Mouse (Mus musculus) intestine, postnatal 0 days (tissue): ENCODE measurements around the gene Aven. TPM values are rescaled to one million over a fixed set of nuclear protein-coding genes. Genes with fewer than 3 reads are reported as not detected.

ENCODE experiments used
- ATAC-seq: fragments of 200-750 bp; cut with Nextera tagmentation; 2 replicates; pipeline ENCODE4 v1.8.0; 2017; ENCODE audit warnings: mild to moderate bottlenecking, moderate TSS enrichment, moderate library complexity
- H3K27ac ChIP-seq: fragments of 300-500 bp; sonication (generic); 2 replicates; pipeline ENCODE4 v1.5.1; 2014; ENCODE audit warnings: mild to moderate bottlenecking, low read depth, low read length, moderate library complexity
- H3K27me3 ChIP-seq: fragments of 300-500 bp; sonication (generic); replicated peaks from 2 replicates; pipeline ENCODE4 v1.6.1; 2014; ENCODE audit warnings: low read length, mixed read lengths; ENCODE audit not compliant: control insufficient read depth, insufficient read depth
- H3K36me3 ChIP-seq: fragments of 300-500 bp; sonication (generic); 2 replicates; pipeline ENCODE4 v1.6.1; 2014; ENCODE audit warnings: mild to moderate bottlenecking, moderate library complexity; ENCODE audit not compliant: control insufficient read depth, insufficient read depth
- H3K4me1 ChIP-seq: fragments of 300-500 bp; sonication (generic); replicated peaks from 2 replicates; pipeline ENCODE4 v1.6.1; 2014; ENCODE audit warnings: antibody characterized with exemption, low read length, mixed read lengths; ENCODE audit not compliant: control insufficient read depth, insufficient read depth
- H3K4me2 ChIP-seq: fragments of 300-500 bp; sonication (generic); replicated peaks from 2 replicates; pipeline ENCODE4 v1.6.1; 2014; ENCODE audit warnings: low read depth, mild to moderate bottlenecking, moderate library complexity
- H3K4me3 ChIP-seq: fragments of 300-500 bp; sonication (generic); 2 replicates; pipeline ENCODE4 v1.5.1; 2014; ENCODE audit warnings: low read depth, low read length
- H3K9ac ChIP-seq: fragments of 300-500 bp; sonication (generic); 2 replicates; pipeline ENCODE4 v1.6.1; 2014; ENCODE audit warnings: mild to moderate bottlenecking, low read depth, low read length
- H3K9me3 ChIP-seq: fragments of 300-500 bp; sonication (generic); 2 replicates; pipeline ENCODE4 v1.6.1; 2016; ENCODE audit warnings: mixed run types; ENCODE audit not compliant: control insufficient read depth
- CTCF ChIP-seq: sonication (generic); IDR thresholded peaks from 2 replicates; pipeline ENCODE4 v1.5.1; 2016; ENCODE audit warnings: low read depth, mild to moderate bottlenecking, control low read depth, antibody characterized with exemption, moderate library complexity
- WGBS: fragments of 180-500 bp; shearing (Covaris S2); extraction: QIAGEN DNeasy Blood & Tissue Kit; methylation state at CpG from one replicate; pipeline ENCODE4 v1.1.7; 2014; 5-methylcytosine and 5-hydroxymethylcytosine counted together
- polyA plus RNA-seq: library from polyadenylated mRNA; unstranded; fragments of >200 nt; fragmentation: Nextera tagmentation; extraction: Ambion mirVana; gene quantifications from 2 replicates; pipeline ENCODE4 v1.2.1, GENCODE M21; 2015

Aven gene
- polyA plus RNA-seq, 1 experiment from 2014 or later: 5.9 TPM

DNA sequence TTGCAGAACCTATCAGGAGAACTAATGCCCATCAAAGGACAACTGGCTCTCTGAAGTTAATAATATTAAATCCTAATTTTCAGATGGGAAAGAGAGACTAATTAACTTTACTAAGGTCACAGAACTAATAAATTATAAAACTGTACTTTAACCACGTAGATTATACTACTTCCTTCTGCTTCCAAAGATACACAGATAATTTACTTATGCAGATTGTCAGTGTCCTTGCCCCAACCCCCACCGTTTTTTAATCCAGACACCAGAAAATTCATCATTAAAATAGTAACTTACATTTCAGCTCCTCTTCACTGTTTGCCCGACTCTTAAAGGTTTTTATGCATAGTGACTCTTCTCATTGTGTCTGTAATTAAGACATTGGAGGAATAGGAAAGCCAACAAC lies 103.0 kb downstream of the Aven start:
- Histone ChIP-seq H3K9ac (no peak overlapping the region), H3K27ac (no peak overlapping the region), H3K27me3 (no peaks in the 10 kb centered on the region), H3K4me2 (no peak overlapping the region), H3K4me1 (no peaks in the 10 kb centered on the region), H3K4me3 (no peak overlapping the region), H3K9me3 (no peaks in the 10 kb centered on the region), H3K36me3 (no peaks in the 10 kb centered on the region)
- no peak for ATAC-seq
- 73% methylated on average over 3 of the region's 3 CpGs for WGBS
- no peak for TF ChIP-seq CTCF

DNA sequence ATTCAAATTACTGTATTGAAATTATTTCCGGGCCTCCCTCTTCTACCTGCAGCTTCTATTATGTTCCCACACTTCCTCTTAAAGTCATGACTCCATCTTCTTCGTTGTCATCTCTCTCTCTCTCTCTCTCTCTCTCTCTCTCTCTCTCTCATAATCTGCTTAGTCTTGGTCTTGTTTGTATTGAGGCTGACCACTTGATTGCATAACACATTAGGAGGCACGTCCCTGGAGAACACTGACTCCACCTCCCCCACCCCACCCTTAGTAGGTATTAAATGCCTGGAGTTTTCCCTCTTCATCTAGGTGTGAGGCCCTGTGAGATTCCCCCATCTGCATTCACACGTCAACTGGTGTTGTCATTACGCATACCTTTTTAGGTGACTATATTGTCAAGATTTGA lies 103.7 kb downstream of the Aven start:
- H3K4me1 ChIP-seq: no peaks in the 10 kb centered on the region
- 64% methylated on average over 5 of the region's 5 CpGs for WGBS
- no peaks in the 10 kb centered on the region for H3K27me3 ChIP-seq
- no peak for TF ChIP-seq CTCF
- no peaks in the 10 kb centered on the region for H3K36me3 ChIP-seq
- H3K4me2 ChIP-seq: no peak overlapping the region
- H3K4me3 ChIP-seq: no peak overlapping the region
- no peaks in the 10 kb centered on the region for H3K9me3 ChIP-seq
- H3K27ac ChIP-seq: no peak overlapping the region
- ATAC-seq: no peak
- H3K9ac ChIP-seq: no peak overlapping the region

DNA sequence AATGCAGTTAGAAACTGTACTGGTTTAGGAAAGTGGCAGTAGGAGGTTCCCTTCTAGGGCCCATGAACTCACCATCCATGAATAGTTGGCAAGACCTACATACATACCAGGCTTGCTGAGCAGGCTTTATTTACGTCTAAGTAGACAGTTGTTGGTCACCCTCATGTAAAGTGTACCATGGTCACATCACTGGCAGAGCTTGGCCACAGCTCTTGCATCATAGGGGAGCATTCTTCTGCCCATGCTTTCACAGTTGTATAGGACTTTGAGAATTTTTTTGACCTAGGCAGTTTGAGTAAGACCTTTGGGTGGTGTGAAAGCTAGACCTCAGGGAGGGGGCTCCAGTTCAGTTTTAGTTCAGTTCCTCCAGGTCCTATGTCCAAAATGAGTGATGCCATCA lies 104.3 kb downstream of the Aven start:
- Histone ChIP-seq H3K27me3 (no peaks in the 10 kb centered on the region), H3K27ac (no peak overlapping the region), H3K4me2 (no peak overlapping the region), H3K9me3 (no peaks in the 10 kb centered on the region), H3K36me3 (no peaks in the 10 kb centered on the region), H3K4me3 (no peak overlapping the region), H3K4me1 (no peaks in the 10 kb centered on the region), H3K9ac (no peak overlapping the region)
- no peak for TF ChIP-seq CTCF
- WGBS: 56% methylated on average over 1 of the region's 1 CpGs
- no peak for ATAC-seq

DNA sequence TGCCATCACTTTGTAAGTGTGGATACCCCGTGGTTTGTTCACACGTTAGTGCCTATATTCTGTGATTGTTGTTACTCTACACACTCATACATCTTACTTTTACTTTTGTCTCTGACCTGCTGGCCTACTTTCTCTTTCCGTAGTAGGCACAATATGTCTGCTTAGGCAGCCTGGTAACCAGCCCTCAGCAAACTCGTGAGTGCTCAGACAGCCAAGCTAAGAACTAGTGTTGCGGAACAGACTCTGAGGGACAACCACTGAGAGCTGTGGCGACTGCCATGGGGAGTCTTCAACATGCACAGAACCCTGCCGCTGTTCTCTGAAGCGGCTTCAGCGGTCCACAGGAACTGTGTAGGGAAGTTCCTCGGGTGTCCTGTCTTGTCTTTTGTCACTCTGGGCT lies 107.5 kb downstream of the Aven start:
- Histone ChIP-seq H3K4me2 (no peak overlapping the region), H3K9me3 (no peaks in the 10 kb centered on the region), H3K27me3 (no peaks in the 10 kb centered on the region), H3K4me1 (no peaks in the 10 kb centered on the region), H3K9ac (no peak overlapping the region), H3K4me3 (no peak overlapping the region), H3K36me3 (no peaks in the 10 kb centered on the region), H3K27ac (no peak overlapping the region)
- ATAC-seq: no peak
- 80% methylated on average over 10 of the region's 10 CpGs for WGBS
- no peak for TF ChIP-seq CTCF

DNA sequence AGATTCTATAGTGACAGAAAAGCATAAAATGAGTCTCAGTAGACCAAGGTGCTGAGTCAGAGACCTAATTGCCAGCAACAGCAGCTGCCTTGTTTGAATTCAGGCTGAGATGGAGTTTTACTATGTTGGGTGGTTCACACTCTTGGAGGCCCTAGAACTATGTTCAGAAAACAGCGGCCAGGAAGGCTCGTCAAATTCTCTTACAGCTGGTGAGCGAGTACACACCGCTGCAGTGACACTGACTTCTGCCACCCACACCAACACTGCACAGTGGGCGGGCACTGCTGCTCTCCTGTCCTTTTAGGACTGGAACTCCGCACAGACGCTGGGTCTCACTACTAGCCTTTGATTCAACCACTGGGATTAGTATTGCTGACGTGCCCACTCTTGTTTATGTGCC lies 109.7 kb downstream of the Aven start:
- no peaks in the 10 kb centered on the region for H3K27me3 ChIP-seq
- no peak for TF ChIP-seq CTCF
- no peak for ATAC-seq
- 76% methylated on average over 8 of the region's 8 CpGs for WGBS
- no peaks in the 10 kb centered on the region for H3K4me1 ChIP-seq
- H3K9ac ChIP-seq: no peak overlapping the region
- no peaks in the 10 kb centered on the region for H3K9me3 ChIP-seq
- no peak overlapping the region for H3K4me2 ChIP-seq
- no peak overlapping the region for H3K27ac ChIP-seq
- no peak overlapping the region for H3K4me3 ChIP-seq
- no peaks in the 10 kb centered on the region for H3K36me3 ChIP-seq

DNA sequence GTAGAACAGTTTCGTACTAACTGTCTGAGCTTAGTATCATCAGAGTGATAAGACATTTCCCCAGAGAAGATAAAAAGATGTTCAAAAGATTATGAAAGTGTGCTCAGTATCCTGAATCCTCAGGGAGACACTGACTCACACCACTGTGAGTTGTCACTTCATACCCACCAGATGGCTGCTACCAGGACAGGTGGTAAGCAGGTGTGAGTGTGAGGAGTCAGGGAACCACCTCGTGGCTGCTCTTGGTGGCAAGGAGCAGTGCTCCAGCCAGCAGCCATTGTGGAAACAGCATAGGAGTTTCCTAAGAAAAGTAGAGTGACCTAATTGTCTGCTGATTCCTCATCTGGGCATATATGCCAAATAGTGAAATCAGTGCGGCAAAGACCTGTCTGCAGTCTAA lies 113.8 kb downstream of the Aven start:
- no peaks in the 10 kb centered on the region for H3K9me3 ChIP-seq
- no peaks in the 10 kb centered on the region for H3K27me3 ChIP-seq
- no peak for TF ChIP-seq CTCF
- ATAC-seq: no peak
- H3K4me3 ChIP-seq: no peak overlapping the region
- no peak overlapping the region for H3K9ac ChIP-seq
- no peaks in the 10 kb centered on the region for H3K4me1 ChIP-seq
- 84% methylated on average over 3 of the region's 3 CpGs for WGBS
- no peak overlapping the region for H3K27ac ChIP-seq
- H3K36me3 ChIP-seq: no peaks in the 10 kb centered on the region
- no peak overlapping the region for H3K4me2 ChIP-seq

DNA sequence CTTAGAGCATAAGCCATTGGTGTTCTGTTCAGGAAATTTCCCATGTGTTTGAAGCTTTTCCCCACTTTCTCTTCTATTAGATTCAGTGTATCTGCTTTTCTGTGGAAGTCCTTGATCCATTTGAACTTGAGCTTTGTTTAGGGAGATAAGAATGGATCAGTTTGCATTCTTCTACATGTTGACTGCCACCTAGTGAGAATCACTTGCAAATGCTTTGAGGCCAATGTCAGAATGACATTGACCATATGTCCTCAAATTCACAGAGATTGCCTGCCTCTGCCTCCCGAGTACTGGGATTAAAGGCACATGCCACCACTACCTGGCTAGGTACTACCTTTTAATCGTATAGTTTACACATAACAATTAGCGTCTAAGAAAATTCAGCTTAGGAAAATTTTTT lies 119.9 kb downstream of the Aven start:
- H3K27me3 ChIP-seq: no peaks in the 10 kb centered on the region
- H3K36me3 ChIP-seq: no peaks in the 10 kb centered on the region
- no peak for ATAC-seq
- no peak overlapping the region for H3K27ac ChIP-seq
- H3K4me3 ChIP-seq: no peak overlapping the region
- TF ChIP-seq CTCF: peak; percentile 61
- no peak overlapping the region for H3K9ac ChIP-seq
- no peaks in the 10 kb centered on the region for H3K9me3 ChIP-seq
- WGBS: 73% methylated on average over 3 of the region's 3 CpGs
- no peak overlapping the region for H3K4me2 ChIP-seq
- H3K4me1 ChIP-seq: no peaks in the 10 kb centered on the region
